Mouse (Mus musculus) right cerebral cortex, postnatal 14 days (tissue): Measurements from ENCODE around the gene Lgr5.

Experiments
- DNase-seq: peaks from one replicate; pipeline ENCODE4 v3.0.0; 2022

Gene Lgr5

DNA sequence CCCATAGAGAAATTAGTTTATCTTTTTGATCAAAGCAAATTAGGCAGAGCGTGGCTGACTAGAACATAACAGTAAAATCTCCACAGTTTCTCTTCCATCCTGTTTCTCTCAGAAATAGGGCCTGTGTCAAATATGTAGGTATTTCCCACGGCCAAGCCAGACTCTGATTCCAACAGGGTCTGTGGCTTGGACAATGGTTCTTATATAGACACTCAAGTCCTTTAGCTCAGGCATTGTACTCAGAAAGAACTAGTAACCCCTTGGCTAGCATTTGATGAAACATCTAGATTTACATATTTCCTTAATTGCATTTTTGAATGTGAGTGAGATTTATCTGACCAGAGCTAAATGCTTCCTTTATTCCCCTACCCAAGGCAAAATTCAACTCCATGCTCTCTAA is 17.0 kb downstream of the Lgr5 start:
- no peak for DNase-seq

DNA sequence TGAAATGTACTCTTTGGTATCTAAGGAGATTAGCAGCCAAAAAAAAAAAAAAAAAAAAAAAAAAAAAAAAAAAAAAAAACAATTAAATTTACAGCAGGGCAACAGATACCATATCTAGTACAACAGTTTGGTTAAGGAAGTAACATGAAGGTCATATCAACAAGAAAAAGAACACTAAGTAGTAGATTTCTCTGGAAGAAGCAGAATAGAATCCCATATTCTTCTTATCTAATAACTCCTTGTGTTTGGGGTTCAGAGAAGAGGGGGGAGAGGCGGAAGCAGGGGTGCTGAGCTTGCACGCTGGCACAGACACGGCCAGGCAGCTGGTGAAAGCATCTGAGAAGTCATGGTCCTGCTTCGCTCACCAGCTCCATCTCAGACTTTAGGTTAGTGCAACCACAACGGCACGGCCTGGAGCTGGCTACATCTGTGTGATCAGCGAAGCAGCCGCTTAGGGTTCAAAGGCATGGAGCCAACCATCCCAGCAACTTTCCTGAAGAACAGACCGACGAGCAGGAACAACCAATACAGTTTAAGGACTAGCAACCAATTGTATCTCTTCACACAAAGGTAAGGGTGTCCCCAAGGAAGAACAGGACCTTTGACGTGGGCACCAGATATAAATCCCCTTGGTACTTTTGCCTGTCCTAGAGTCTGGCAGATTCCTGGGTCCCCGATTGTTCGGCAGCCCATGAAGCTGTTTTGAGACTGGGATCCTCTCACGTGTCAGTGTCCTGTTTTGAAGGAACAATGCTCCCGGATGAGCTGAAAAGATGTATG is 17.7 kb downstream of the Lgr5 start, which contains the start of gene A930009A15Rik:
Gene A930009A15Rik, plus strand, starts transcription at position 275 of the 780 bp plus-strand sequence.
- no peak for DNase-seq

DNA sequence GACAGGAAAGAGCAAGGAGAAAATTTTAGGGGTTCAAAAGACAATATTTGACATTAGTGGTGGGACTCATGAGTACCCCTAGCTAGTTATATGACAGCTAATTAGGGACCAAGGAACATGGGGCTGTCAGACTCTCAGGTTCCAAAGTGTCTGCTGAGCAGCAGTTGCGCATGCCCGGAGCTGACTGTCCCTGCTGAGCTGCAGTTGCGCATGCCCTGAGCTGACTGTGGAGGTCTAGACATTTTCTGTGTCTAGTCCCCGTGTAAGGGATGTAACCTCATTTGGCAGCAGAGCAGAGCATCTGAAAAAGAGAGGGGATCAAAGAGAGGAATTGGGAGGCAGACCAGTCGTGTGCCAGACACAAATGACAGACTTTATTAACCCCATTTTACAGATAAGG is 23.6 kb downstream of the Lgr5 start:
- DNase-seq = no peak

DNA sequence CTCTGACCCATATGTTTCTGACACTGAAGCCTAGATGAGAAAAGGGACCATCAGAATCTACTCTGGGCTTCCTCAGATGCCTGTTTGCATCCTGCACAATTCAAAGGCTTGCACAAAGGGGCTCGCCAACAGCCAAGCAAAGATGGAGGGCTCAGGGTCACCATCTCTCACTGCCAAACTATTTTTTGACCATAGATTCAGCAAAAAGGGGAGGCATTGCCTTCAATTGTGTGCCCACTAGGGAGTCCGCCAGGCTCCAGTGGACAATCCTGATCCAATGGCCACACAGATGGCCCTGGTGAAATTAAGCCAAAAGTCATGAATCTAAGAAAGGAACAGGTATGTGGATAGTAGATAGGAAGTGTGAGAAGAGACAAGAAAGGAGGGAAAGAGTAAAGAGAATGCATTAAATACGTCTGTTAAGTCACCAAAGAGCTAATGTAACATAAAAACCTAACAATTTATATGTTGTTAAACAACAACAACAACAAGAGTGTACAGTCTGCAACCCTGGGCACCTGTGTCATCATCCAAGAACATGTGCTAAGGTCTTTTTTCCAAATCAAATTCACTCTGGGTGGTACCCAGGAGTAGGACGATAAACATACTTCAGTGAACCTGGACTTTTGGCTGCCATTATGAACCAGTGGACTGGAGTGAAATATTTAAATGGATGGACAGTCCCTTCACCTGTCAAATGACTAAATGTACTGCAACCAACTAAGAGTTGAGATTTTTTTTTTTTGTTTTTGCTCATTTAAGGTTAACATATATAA is 24.5 kb downstream of the Lgr5 start:
- DNase-seq = no peak

GRCm38 (mm10) chr10:115561136-115561880 is 26.3 kb downstream of the Lgr5 start:
- DNase-seq = no peak

GRCm38 (mm10) chr10:115556738-115557242 is 30.8 kb downstream of the Lgr5 start:
- DNase-seq = no peak

- DNase-seq = no peak
Measured at GRCm38 (mm10) chr10:115555191-115555765, 32.3 kb downstream of the Lgr5 start.

- DNase-seq = no peak
Measured at GRCm38 (mm10) chr10:115553352-115554113, 34.0 kb downstream of the Lgr5 start.

GRCm38 (mm10) chr10:115551069-115551468 is 36.5 kb downstream of the Lgr5 start:
- no peak for DNase-seq

- DNase-seq = no peak
Measured at GRCm38 (mm10) chr10:115550253-115550652, 37.3 kb downstream of the Lgr5 start.

- DNase-seq = no peak
Measured at GRCm38 (mm10) chr10:115542917-115543316, 44.7 kb downstream of the Lgr5 start.

- DNase-seq = no peak
Measured at GRCm38 (mm10) chr10:115530746-115531145, 56.8 kb downstream of the Lgr5 start.

DNA sequence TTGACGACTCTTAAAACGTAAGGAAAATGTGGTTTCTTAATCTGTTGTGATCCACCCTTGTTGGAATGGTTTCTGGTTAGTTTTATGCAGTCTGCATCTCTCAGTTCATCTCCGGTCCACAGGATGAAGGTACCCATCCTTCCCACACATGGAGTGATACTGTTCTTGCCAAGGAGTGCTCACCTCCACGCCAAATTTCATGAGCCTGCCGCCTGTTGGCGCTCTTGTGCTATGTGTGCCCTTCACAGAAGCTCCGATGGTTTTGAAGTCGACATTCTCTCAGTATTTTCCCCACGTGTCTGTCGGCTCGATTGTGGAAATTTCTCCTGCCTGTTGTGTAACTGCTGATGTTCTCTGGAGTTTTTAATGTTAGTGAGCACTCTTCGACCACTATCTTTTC is 57.8 kb downstream of the Lgr5 start:
- no peak for DNase-seq

- DNase-seq = no peak
Measured at GRCm38 (mm10) chr10:115528892-115529291, 58.7 kb downstream of the Lgr5 start.

GRCm38 (mm10) chr10:115521081-115521451 is 66.5 kb downstream of the Lgr5 start:
- DNase-seq = no peak

DNA sequence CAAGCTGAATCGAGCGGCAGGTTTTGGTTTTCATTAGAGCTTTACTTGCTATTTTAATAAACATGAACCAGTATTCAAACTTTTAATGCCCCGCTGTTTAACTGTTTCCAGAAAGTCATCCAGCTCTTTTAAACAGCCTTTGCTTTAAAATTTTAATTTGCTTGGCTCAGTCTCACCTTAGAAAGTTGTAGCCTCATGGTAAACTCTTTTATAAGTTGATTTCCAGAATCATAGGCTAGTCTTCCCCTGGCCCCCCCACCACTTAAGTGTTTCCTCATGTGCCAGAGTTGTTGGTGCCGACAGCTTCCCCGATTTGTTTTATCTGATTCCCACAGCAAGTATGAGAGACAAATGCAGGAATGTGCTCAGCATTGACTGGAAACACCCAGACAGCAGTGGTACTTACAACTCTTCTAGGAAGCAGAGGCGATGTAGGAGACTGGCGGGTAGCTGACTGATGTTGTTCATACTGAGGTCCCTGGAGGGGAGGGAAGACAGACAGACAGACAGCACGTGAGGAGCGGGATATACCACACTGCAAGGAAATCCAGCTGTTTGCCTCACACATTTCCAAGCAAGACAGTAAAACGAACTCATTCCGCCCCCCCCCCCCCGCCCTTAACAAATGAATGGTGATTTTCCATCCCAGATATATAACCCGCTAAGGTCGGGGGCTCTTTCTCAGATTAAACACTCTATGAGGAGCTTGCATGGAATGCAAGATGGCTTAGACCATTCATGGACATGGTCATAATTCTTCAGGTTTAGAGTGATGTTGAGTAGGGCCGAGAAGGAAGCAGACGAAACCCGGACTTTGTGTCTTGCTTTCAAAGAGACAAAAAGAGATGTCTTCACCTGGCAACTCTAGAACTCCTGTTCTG is 67.1 kb downstream of the Lgr5 start:
- no peak for DNase-seq

- no peak for DNase-seq
Measured at GRCm38 (mm10) chr10:115518845-115519244, 68.7 kb downstream of the Lgr5 start.

- DNase-seq = no peak
Measured at GRCm38 (mm10) chr10:115515503-115515902, 72.1 kb downstream of the Lgr5 start.

DNA sequence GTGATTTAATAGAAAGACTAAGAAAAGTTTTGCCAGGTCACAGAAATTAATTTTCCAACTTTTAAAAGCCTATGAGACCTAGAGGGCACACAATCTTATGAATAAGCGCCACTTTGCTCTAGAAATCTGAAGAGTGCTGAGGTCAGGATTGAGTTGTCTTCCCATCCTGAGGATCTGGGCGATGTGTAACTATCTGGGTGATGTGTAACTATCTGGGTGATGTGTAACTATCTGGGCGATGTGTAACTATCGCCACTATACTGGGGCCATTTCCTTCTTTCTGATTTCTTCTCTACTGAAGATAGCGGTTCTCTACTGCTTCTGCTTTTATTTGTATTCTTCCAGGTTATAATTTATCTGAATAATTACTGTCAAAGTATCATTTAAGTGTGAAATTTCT is 76.6 kb downstream of the Lgr5 start:
- no peak for DNase-seq

DNA sequence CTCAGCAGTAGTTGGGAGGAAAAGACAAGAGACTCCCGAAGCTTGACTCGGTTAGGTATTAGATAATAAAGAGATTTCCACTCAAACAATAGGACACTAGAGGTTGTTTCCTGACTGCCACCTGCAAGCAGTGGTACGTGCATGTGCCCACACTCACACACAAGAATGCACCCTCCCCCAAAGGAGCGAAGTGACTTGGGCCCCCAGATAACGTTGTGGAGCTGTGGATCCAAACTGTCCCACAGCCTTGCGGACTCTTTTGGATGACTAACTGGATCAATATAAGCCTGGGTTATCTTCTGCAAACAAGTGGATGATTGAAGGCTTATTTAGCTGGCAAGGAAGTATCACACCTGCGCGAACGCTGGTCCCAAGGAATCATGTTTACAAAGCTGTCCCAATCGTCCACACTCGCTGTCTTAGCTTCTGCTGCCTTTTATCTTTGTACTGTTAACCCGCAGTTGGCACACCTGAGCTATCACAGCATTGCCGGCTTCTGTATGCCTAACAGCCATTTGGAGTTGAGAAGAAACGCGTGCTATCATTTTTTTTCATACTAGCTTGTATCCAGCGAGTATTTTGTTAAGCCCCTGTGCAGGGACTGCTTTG is 81.8 kb downstream of the Lgr5 start:
- DNase-seq = no peak

- DNase-seq = no peak
Measured at GRCm38 (mm10) chr10:115505155-115505554, 82.4 kb downstream of the Lgr5 start.
